Mouse (Mus musculus): ENCODE results near the gene Eea1. TPM values are rescaled to one million over a fixed set of nuclear protein-coding genes. Genes with fewer than 3 reads are reported as not detected.
A peak's percentile ranks its signal among the peaks of the same experiment; 100 is the strongest.

Gene Eea1
- polyA plus RNA-seq (2012; fragmentation: generic; extraction: Trizol) = 3.6 TPM
- long read RNA-seq, experiment 1, partial matches to known transcripts = 12 of 13 reads
- long read RNA-seq, experiment 1, other reads (novel, unspliced or antisense) = 1 of 13 reads
- long read RNA-seq, experiment 2, partial matches to known transcripts = 37 of 41 reads
- long read RNA-seq, experiment 2, other reads (novel, unspliced or antisense) = 2 of 41 reads

GRCm38 (mm10) chr10:95940046-95940900 lies at the start of gene Eea1:
Gene Eea1 (plus strand): TSS chr10:95940650.
- Histone ChIP-seq H3K36me3 (ENCODE audit: control insufficient read depth, insufficient read depth) (peaks cover 5% of the 10 kb centered on the region), H3K4me3 (ENCODE audit: insufficient read depth, poor library complexity, severe bottlenecking) (peak within 1 kb of the TSS; percentile 68), H3ac (ENCODE audit: control insufficient read depth, insufficient read length, low read depth) (peak within 1 kb of the TSS; percentile 79), H3K79me3 (ENCODE audit: low read depth) (peaks cover 26% of the 10 kb centered on the region), H3K79me2 (ENCODE audit: control insufficient read depth, insufficient read depth) (peaks cover 44% of the 10 kb centered on the region), H3K27me3 (ENCODE audit: control insufficient read depth, insufficient read depth, insufficient read length) (no peaks in the 10 kb centered on the region)
- TF ChIP-seq MYOD1 (IDR thresholded peaks at IDR 0.05; ENCODE audit: control insufficient read depth, insufficient read length, low read depth) (no peak), USF1 (IDR thresholded peaks at IDR 0.05; ENCODE audit: low read depth) (no peak), CTCF (IDR thresholded peaks at IDR 0.05; ENCODE audit: control insufficient read depth, insufficient read depth, insufficient read length) (no peak), CEBPB (IDR thresholded peaks at IDR 0.05; ENCODE audit: low read depth) (no peak), MYOG (IDR thresholded peaks at IDR 0.05; ENCODE audit: control insufficient read depth, extremely low read depth, insufficient read length) (no peak), FOSL1 (IDR thresholded peaks at IDR 0.05; ENCODE audit: insufficient read depth, low read length, poor library complexity, severe bottlenecking) (no peak), MAX (IDR thresholded peaks at IDR 0.05) (no peak)

- Histone ChIP-seq H3K79me2 (ENCODE audit: control insufficient read depth, insufficient read depth) (no peaks in the 10 kb centered on the region), H3K27me3 (ENCODE audit: control insufficient read depth, insufficient read depth, insufficient read length) (no peaks in the 10 kb centered on the region), H3ac (ENCODE audit: control insufficient read depth, insufficient read length, low read depth) (no peak overlapping the region), H3K79me3 (ENCODE audit: low read depth) (no peaks in the 10 kb centered on the region), H3K4me3 (ENCODE audit: insufficient read depth, poor library complexity, severe bottlenecking) (no peak overlapping the region), H3K36me3 (ENCODE audit: control insufficient read depth, insufficient read depth) (no peaks in the 10 kb centered on the region)
- no peak for TF ChIP-seq MYOD1 (IDR thresholded peaks at IDR 0.05; ENCODE audit: control insufficient read depth, insufficient read length, low read depth)
These were observed 49.1 kb upstream of the Eea1 start for GRCm38 (mm10) chr10:95891214-95891960.

GRCm38 (mm10) chr10:95892132-95892531 lies 48.3 kb upstream of the Eea1 start:
- Histone ChIP-seq H3ac (ENCODE audit: control insufficient read depth, insufficient read length, low read depth) (no peak overlapping the region), H3K36me3 (ENCODE audit: control insufficient read depth, insufficient read depth) (no peaks in the 10 kb centered on the region), H3K4me3 (ENCODE audit: insufficient read depth, poor library complexity, severe bottlenecking) (no peak overlapping the region), H3K79me3 (ENCODE audit: low read depth) (no peaks in the 10 kb centered on the region), H3K27me3 (ENCODE audit: control insufficient read depth, insufficient read depth, insufficient read length) (no peaks in the 10 kb centered on the region), H3K79me2 (ENCODE audit: control insufficient read depth, insufficient read depth) (no peaks in the 10 kb centered on the region)
- TF ChIP-seq CTCF (IDR thresholded peaks at IDR 0.05; ENCODE audit: control insufficient read depth, insufficient read depth, insufficient read length) (no peak), MYOG (IDR thresholded peaks at IDR 0.05; ENCODE audit: control insufficient read depth, extremely low read depth, insufficient read length) (no peak), CEBPB (IDR thresholded peaks at IDR 0.05; ENCODE audit: low read depth) (no peak), USF1 (IDR thresholded peaks at IDR 0.05; ENCODE audit: low read depth) (no peak), FOSL1 (IDR thresholded peaks at IDR 0.05; ENCODE audit: insufficient read depth, low read length, poor library complexity, severe bottlenecking) (no peak), MYOD1 (IDR thresholded peaks at IDR 0.05; ENCODE audit: control insufficient read depth, insufficient read length, low read depth) (no peak), MAX (IDR thresholded peaks at IDR 0.05) (no peak)

GRCm38 (mm10) chr10:95893291-95893932 lies 47.0 kb upstream of the Eea1 start:
- Histone ChIP-seq H3K79me2 (ENCODE audit: control insufficient read depth, insufficient read depth) (no peaks in the 10 kb centered on the region), H3K27me3 (ENCODE audit: control insufficient read depth, insufficient read depth, insufficient read length) (no peaks in the 10 kb centered on the region), H3K79me3 (ENCODE audit: low read depth) (no peaks in the 10 kb centered on the region), H3K36me3 (ENCODE audit: control insufficient read depth, insufficient read depth) (no peaks in the 10 kb centered on the region), H3ac (ENCODE audit: control insufficient read depth, insufficient read length, low read depth) (no peak overlapping the region), H3K4me3 (ENCODE audit: insufficient read depth, poor library complexity, severe bottlenecking) (no peak overlapping the region)
- TF ChIP-seq CEBPB (IDR thresholded peaks at IDR 0.05; ENCODE audit: low read depth) (no peak), MAX (IDR thresholded peaks at IDR 0.05) (no peak), CTCF (IDR thresholded peaks at IDR 0.05; ENCODE audit: control insufficient read depth, insufficient read depth, insufficient read length) (no peak), MYOG (IDR thresholded peaks at IDR 0.05; ENCODE audit: control insufficient read depth, extremely low read depth, insufficient read length) (no peak), FOSL1 (IDR thresholded peaks at IDR 0.05; ENCODE audit: insufficient read depth, low read length, poor library complexity, severe bottlenecking) (no peak), USF1 (IDR thresholded peaks at IDR 0.05; ENCODE audit: low read depth) (no peak), MYOD1 (IDR thresholded peaks at IDR 0.05; ENCODE audit: control insufficient read depth, insufficient read length, low read depth) (no peak)

GRCm38 (mm10) chr10:95894036-95894855 lies 46.2 kb upstream of the Eea1 start:
- no peaks in the 10 kb centered on the region for H3K79me3 ChIP-seq (ENCODE audit: low read depth)
- H3K36me3 ChIP-seq (ENCODE audit: control insufficient read depth, insufficient read depth) = no peaks in the 10 kb centered on the region
- no peaks in the 10 kb centered on the region for H3K27me3 ChIP-seq (ENCODE audit: control insufficient read depth, insufficient read depth, insufficient read length)
- no peaks in the 10 kb centered on the region for H3K79me2 ChIP-seq (ENCODE audit: control insufficient read depth, insufficient read depth)
- H3K4me3 ChIP-seq (ENCODE audit: insufficient read depth, poor library complexity, severe bottlenecking) = no peak overlapping the region
- H3ac ChIP-seq (ENCODE audit: control insufficient read depth, insufficient read length, low read depth) = no peak overlapping the region
- no peak for TF ChIP-seq MYOG (IDR thresholded peaks at IDR 0.05; ENCODE audit: control insufficient read depth, extremely low read depth, insufficient read length)
- no peak for TF ChIP-seq USF1 (IDR thresholded peaks at IDR 0.05; ENCODE audit: low read depth)
- TF ChIP-seq CTCF (IDR thresholded peaks at IDR 0.05; ENCODE audit: control insufficient read depth, insufficient read depth, insufficient read length) = no peak
- TF ChIP-seq CEBPB (IDR thresholded peaks at IDR 0.05; ENCODE audit: low read depth) = no peak
- no peak for TF ChIP-seq MAX (IDR thresholded peaks at IDR 0.05)

Measured in C2C12 (cell line).